In genomic region chr4:129059922-129060321, GRCm38 (mm10) we compare ENCODE assay signal across 8 mouse cellular contexts. TPM values are rescaled to one million over a fixed set of nuclear protein-coding genes. Genes with fewer than 3 reads are reported as not detected.
A peak's percentile ranks its signal among the peaks of the same experiment; 100 is the strongest.
DNase-seq lines count a peak whose midpoint lies in the region; ATAC-seq lines count a peak whose summit lies in the region.

No protein-coding gene starts in this region.

- ATAC-seq in lung, embryonic 15.5 days (ENCODE audit: borderline replicate concordance, extremely low read depth, low FRiP score, low TSS enrichment), result no peak
- ATAC-seq in embryonic facial prominence, embryonic 15.5 days (ENCODE audit: insufficient number of reproducible peaks, low FRiP score, low TSS enrichment, low read depth), result no peak
- ATAC-seq in limb, embryonic 13.5 days (ENCODE audit: low FRiP score, low read depth), result no peak
- ATAC-seq in neural tube, embryonic 15.5 days (ENCODE audit: low FRiP score), result no peak

- WGBS in lung, embryonic 15.5 days, result 33% methylated on average over 4 of the region's 4 CpGs
- 40% methylated on average over 4 of the region's 4 CpGs for WGBS in embryonic facial prominence, embryonic 15.5 days
- WGBS in limb, embryonic 13.5 days, result 32% methylated on average over 4 of the region's 4 CpGs
- WGBS in neural tube, embryonic 15.5 days, result 56% methylated on average over 4 of the region's 4 CpGs

- peak overlapping the region; percentile 66 for H3K4me3 ChIP-seq in lung, embryonic 15.5 days
- H3K4me3 ChIP-seq in embryonic facial prominence, embryonic 15.5 days (replicated peaks), result peak overlapping the region; percentile 83
- peak overlapping the region; percentile 91 for H3K4me3 ChIP-seq in limb, embryonic 13.5 days
- H3K4me3 ChIP-seq in neural tube, embryonic 15.5 days (replicated peaks), result peak overlapping the region; percentile 96

- no peak overlapping the region; the same call in 1 of the 2 replicates for H3K9ac ChIP-seq in lung, embryonic 15.5 days
- 0 out of 2 replicates have a peak overlapping the region, but pooled peaks have one; percentile 2 for H3K9ac ChIP-seq in embryonic facial prominence, embryonic 15.5 days
- peak overlapping the region; percentile 90; the same call in 1 of the 2 replicates for H3K9ac ChIP-seq in limb, embryonic 13.5 days
- peak overlapping the region; percentile 92; the same call in 1 of the 2 replicates for H3K9ac ChIP-seq in neural tube, embryonic 15.5 days (replicated peaks)

- H3K4me2 ChIP-seq in lung, embryonic 15.5 days, result peak overlapping the region; percentile 100
- H3K4me2 ChIP-seq in embryonic facial prominence, embryonic 15.5 days (replicated peaks), result peak overlapping the region; percentile 99
- peak overlapping the region; percentile 100 for H3K4me2 ChIP-seq in limb, embryonic 13.5 days (replicated peaks)
- H3K4me2 ChIP-seq in neural tube, embryonic 15.5 days, result peak overlapping the region; percentile 96

- H3K27ac ChIP-seq in lung, embryonic 15.5 days, result no peak overlapping the region
- no peak overlapping the region for H3K27ac ChIP-seq in embryonic facial prominence, embryonic 15.5 days (replicated peaks)
- H3K27ac ChIP-seq in limb, embryonic 13.5 days, result no peak overlapping the region
- no peak overlapping the region for H3K27ac ChIP-seq in neural tube, embryonic 15.5 days (replicated peaks)

- H3K4me1 ChIP-seq in lung, embryonic 15.5 days, result peaks cover 11% of the 10 kb centered on the region
- H3K4me1 ChIP-seq in embryonic facial prominence, embryonic 15.5 days, result peaks cover 9% of the 10 kb centered on the region
- peaks cover 10% of the 10 kb centered on the region for H3K4me1 ChIP-seq in limb, embryonic 13.5 days
- H3K4me1 ChIP-seq in neural tube, embryonic 15.5 days, result peaks cover 27% of the 10 kb centered on the region

- no peaks in the 10 kb centered on the region for H3K36me3 ChIP-seq in lung, embryonic 15.5 days
- no peaks in the 10 kb centered on the region for H3K36me3 ChIP-seq in embryonic facial prominence, embryonic 15.5 days
- no peaks in the 10 kb centered on the region for H3K36me3 ChIP-seq in limb, embryonic 13.5 days
- H3K36me3 ChIP-seq in neural tube, embryonic 15.5 days, result no peaks in the 10 kb centered on the region

- H3K9me3 ChIP-seq in lung, embryonic 15.5 days, result no peaks in the 10 kb centered on the region
- no peaks in the 10 kb centered on the region for H3K9me3 ChIP-seq in embryonic facial prominence, embryonic 15.5 days (replicated peaks)
- no peaks in the 10 kb centered on the region for H3K9me3 ChIP-seq in limb, embryonic 13.5 days
- H3K9me3 ChIP-seq in neural tube, embryonic 15.5 days (replicated peaks), result no peaks in the 10 kb centered on the region

- no peaks in the 10 kb centered on the region for H3K27me3 ChIP-seq in lung, embryonic 15.5 days
- H3K27me3 ChIP-seq in embryonic facial prominence, embryonic 15.5 days, result no peaks in the 10 kb centered on the region
- H3K27me3 ChIP-seq in limb, embryonic 13.5 days, result no peaks in the 10 kb centered on the region
- no peaks in the 10 kb centered on the region for H3K27me3 ChIP-seq in neural tube, embryonic 15.5 days (replicated peaks)

- DNase-seq in lung, postnatal 14 days, result no peak
- no peak for DNase-seq in right cerebral cortex, adult 18-20 months
- DNase-seq in layer of hippocampus, postnatal 10 days (ENCODE audit: low spot score in 2 of 2), result no peak
- DNase-seq in thymus, postnatal 4 days, result no peak

RNA-seq across cellular contexts. Expression of gene Rnf19b, which starts 1.9 kb away (rescaled TPM):
- 7.3 and 7.6 TPM in 2 replicates for polyA plus RNA-seq in lung, embryonic 15.5 days (2015; fragmentation: Nextera tagmentation; extraction: Ambion mirVana)
- polyA plus RNA-seq in embryonic facial prominence, embryonic 15.5 days (2015; fragmentation: Nextera tagmentation; extraction: Ambion mirVana), result 10.7 and 11.0 TPM in 2 replicates
- polyA plus RNA-seq in limb, embryonic 13.5 days (2015; fragmentation: Nextera tagmentation; extraction: Ambion mirVana), result 8.5 and 10.2 TPM in 2 replicates
- polyA plus RNA-seq in neural tube, embryonic 15.5 days (2015; fragmentation: Nextera tagmentation; extraction: Ambion mirVana), result 29.9 and 34.5 TPM in 2 replicates
- total RNA-seq in layer of hippocampus, postnatal 10 days (2021), result 10 to 100 TPM; 64.5 to 68.8 TPM

RNA-seq across cellular contexts. Expression of gene Tmem54, which starts 45.4 kb away (rescaled TPM):
- 16.7 and 18.8 TPM in 2 replicates for polyA plus RNA-seq in lung, embryonic 15.5 days (2015; fragmentation: Nextera tagmentation; extraction: Ambion mirVana)
- 26.6 and 26.9 TPM in 2 replicates for polyA plus RNA-seq in embryonic facial prominence, embryonic 15.5 days (2015; fragmentation: Nextera tagmentation; extraction: Ambion mirVana)
- 5.0 and 5.6 TPM in 2 replicates for polyA plus RNA-seq in limb, embryonic 13.5 days (2015; fragmentation: Nextera tagmentation; extraction: Ambion mirVana)
- 3.3 TPM in 1 of 2 replicates, not detected in the other for polyA plus RNA-seq in neural tube, embryonic 15.5 days (2015; fragmentation: Nextera tagmentation; extraction: Ambion mirVana)
- not detected for total RNA-seq in layer of hippocampus, postnatal 10 days (2021)
